Mouse (Mus musculus) liver, postnatal 0 days (tissue): ENCODE results near the gene Iars2. TPM values are rescaled to one million over a fixed set of nuclear protein-coding genes. Genes with fewer than 3 reads are reported as not detected.

Experiments
- ATAC-seq: fragments of 200-750 bp; cut with Nextera tagmentation; 2 replicates; pipeline ENCODE4 v1.8.0; 2017; ENCODE audit warnings: mild to moderate bottlenecking, moderate library complexity
- DNase-seq: peaks from one replicate; pipeline ENCODE4 v3.0.0-alpha.2; 2016
- H3K27ac ChIP-seq: fragments of 300-500 bp; sonication (generic); 2 replicates; pipeline ENCODE4 v1.5.1; 2014; ENCODE audit warnings: antibody characterized with exemption, moderate library complexity, mild to moderate bottlenecking, low read depth
- H3K27me3 ChIP-seq: fragments of 300-500 bp; sonication (generic); 2 replicates; pipeline ENCODE4 v1.6.1; 2014; ENCODE audit warnings: low read length, control low read depth, mixed read lengths; ENCODE audit not compliant: insufficient read depth
- H3K36me3 ChIP-seq: fragments of 300-500 bp; sonication (generic); replicated peaks from 2 replicates; pipeline ENCODE4 v1.6.1; 2014; ENCODE audit warnings: mild to moderate bottlenecking, control low read depth, low read length, moderate library complexity, mixed read lengths; ENCODE audit not compliant: insufficient read depth
- H3K4me1 ChIP-seq: fragments of 300-500 bp; sonication (generic); 2 replicates; pipeline ENCODE4 v1.6.1; 2014; ENCODE audit warnings: antibody characterized with exemption, mild to moderate bottlenecking, control low read depth; ENCODE audit not compliant: insufficient read depth
- H3K4me2 ChIP-seq: fragments of 300-500 bp; sonication (generic); 2 replicates; pipeline ENCODE4 v1.6.1; 2014; ENCODE audit warnings: low read depth, mild to moderate bottlenecking, low read length, moderate library complexity, mixed read lengths
- H3K4me3 ChIP-seq: fragments of 300-500 bp; sonication (generic); 2 replicates; pipeline ENCODE4 v1.5.1; 2014; ENCODE audit warnings: low read depth, low read length
- H3K9ac ChIP-seq: fragments of 300-500 bp; sonication (generic); replicated peaks from 2 replicates; pipeline ENCODE4 v1.6.1; 2014; ENCODE audit warnings: mild to moderate bottlenecking, moderate library complexity
- H3K9me3 ChIP-seq: fragments of 300-500 bp; sonication (generic); 2 replicates; pipeline ENCODE4 v1.6.1; 2016; ENCODE audit warnings: mild to moderate bottlenecking, control low read depth, low read length, mixed read lengths
- CTCF ChIP-seq: sonication (generic); IDR thresholded peaks from 2 replicates; pipeline ENCODE4 v1.5.1; 2016; ENCODE audit warnings: antibody characterized with exemption, low read depth
- EP300 ChIP-seq: IDR thresholded peaks from 2 replicates; pipeline ENCODE4 v1.6.1; 2016; ENCODE audit warnings: antibody characterized with exemption, low read depth, mild to moderate bottlenecking
- WGBS: fragments of 180-500 bp; shearing (Covaris S2); extraction: QIAGEN DNeasy Blood & Tissue Kit; methylation state at CpG from one replicate; pipeline ENCODE4 v1.1.7; 2014; ENCODE audit not compliant: insufficient replicate concordance; 5-methylcytosine and 5-hydroxymethylcytosine counted together
- polyA plus RNA-seq: library from polyadenylated mRNA; unstranded; fragments of >200 nt; fragmentation: Nextera tagmentation; extraction: Ambion mirVana; gene quantifications from 2 replicates; pipeline ENCODE4 v1.2.1, GENCODE M21; 2015

Gene Iars2
- polyA plus RNA-seq, 1 experiment from 2014 or later, result 15.3 TPM

DNA sequence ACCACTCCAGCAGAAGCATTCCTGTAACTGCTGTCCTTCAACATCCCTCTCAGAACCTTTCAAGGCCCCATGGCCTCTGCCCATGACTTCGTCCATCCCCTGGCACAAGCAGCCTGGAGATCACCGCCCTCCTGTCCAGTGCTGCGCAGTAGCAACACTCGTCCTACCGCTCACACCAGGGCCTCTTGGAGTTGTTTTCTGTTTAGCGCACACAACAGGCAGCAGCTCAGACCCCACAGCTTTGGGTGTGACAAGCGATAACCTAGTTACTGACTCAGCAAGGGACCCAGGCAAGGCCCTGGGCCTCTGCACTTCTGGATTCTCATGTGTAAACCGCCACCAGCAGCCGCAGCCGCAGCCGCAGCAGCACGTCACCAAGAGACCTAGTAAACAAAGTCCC lies 22.4 kb downstream of the Iars2 start:
- Histone ChIP-seq H3K36me3 (peaks cover 16% of the 10 kb centered on the region; the same call in 1 of the 2 replicates), H3K9me3 (no peaks in the 10 kb centered on the region), H3K27ac (no peak overlapping the region), H3K4me3 (no peak overlapping the region), H3K4me1 (no peaks in the 10 kb centered on the region), H3K4me2 (no peak overlapping the region), H3K27me3 (no peaks in the 10 kb centered on the region), H3K9ac (no peak overlapping the region)
- no peak for ATAC-seq
- DNase-seq, result no peak
- 91% methylated on average over 12 of the region's 12 CpGs for WGBS
- no peak for TF ChIP-seq CTCF
- no peak for TF ChIP-seq EP300

DNA sequence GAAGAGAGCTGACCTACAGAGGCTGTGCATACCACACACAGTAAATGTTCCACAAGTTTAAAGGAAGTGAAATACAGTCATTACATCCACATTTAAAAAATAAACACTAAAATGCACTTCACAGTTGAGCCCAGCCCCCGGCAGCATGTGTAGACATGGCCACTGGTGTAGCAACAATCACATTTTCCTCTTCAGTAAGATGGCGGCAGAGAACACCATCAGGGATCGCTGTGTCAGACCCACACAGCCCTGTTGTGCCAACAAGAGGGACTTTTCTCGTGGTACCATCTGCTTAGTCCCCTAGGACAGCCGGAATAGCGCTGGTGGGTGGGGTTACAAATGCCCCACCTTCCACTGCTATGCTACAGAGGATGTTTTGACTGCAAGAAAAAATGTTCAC lies 26.4 kb downstream of the Iars2 start:
- Histone ChIP-seq H3K9me3 (no peaks in the 10 kb centered on the region), H3K9ac (no peak overlapping the region), H3K4me2 (no peak overlapping the region), H3K4me1 (no peaks in the 10 kb centered on the region), H3K27ac (no peak overlapping the region), H3K36me3 (peaks cover 13% of the 10 kb centered on the region), H3K27me3 (no peaks in the 10 kb centered on the region), H3K4me3 (no peak overlapping the region)
- TF ChIP-seq CTCF, result no peak
- no peak for TF ChIP-seq EP300
- ATAC-seq (no peak), DNase-seq (no peak)
- 86% methylated on average over 6 of the region's 6 CpGs for WGBS

DNA sequence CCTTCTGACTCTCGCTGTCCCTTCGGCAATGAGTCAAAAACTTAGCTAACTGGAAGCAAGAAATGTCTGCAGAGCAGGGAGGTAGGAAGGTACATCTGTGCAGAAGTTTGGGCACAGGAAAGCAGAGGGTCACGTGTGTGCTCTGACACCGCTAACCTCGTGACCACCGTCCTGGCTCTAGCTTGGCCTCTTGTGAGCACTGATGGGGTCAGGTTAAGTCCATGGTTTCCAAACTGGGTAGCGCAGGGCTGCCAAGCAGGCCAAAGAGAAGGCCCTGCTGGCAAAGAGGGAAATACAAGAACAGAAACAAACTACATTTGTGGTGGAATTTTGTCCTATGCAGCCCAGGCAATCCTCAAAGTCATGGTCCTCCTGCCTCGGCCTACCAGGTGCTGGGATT lies 30.7 kb downstream of the Iars2 start:
- TF ChIP-seq CTCF, result no peak
- TF ChIP-seq EP300, result no peak
- DNase-seq, result no peak
- peaks cover 41% of the 10 kb centered on the region for H3K36me3 ChIP-seq

DNA sequence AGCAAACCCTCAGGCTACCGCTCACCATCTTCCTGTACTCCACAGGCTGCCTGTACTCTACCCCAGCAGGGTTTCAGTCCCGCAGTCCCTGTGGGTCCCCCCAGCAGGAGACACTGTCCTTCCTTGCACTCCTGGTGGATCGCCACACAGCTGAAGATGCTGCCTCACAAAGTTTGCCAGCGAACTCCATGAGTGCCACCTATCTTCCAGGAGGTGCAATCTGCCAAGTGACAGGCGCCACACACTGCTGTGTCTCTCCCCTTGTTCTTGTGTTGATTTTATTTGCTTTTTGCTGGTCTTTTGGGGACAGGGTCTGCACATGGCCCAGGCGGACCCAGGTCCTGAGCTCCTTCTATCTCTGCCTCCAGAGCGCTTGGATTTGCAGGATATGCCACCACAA lies 32.3 kb downstream of the Iars2 start:
- no peaks in the 10 kb centered on the region for H3K27me3 ChIP-seq
- H3K36me3 ChIP-seq, result peaks cover 39% of the 10 kb centered on the region
- H3K4me3 ChIP-seq, result no peak overlapping the region
- H3K9me3 ChIP-seq, result no peaks in the 10 kb centered on the region
- no peaks in the 10 kb centered on the region for H3K4me1 ChIP-seq
- H3K4me2 ChIP-seq, result no peak overlapping the region
- TF ChIP-seq CTCF (no peak), EP300 (no peak)
- DNase-seq, result no peak
- 85% methylated on average over 7 of the region's 7 CpGs for WGBS
- no peak overlapping the region for H3K9ac ChIP-seq
- no peak for ATAC-seq
- H3K27ac ChIP-seq, result no peak overlapping the region

More for the DNA sequence above, 30.7 kb downstream of the Iars2 start:
- Histone ChIP-seq H3K9me3 (no peaks in the 10 kb centered on the region), H3K27ac (no peak overlapping the region), H3K27me3 (no peaks in the 10 kb centered on the region), H3K9ac (no peak overlapping the region), H3K4me1 (no peaks in the 10 kb centered on the region), H3K4me3 (no peak overlapping the region), H3K4me2 (no peak overlapping the region)
- ATAC-seq, result no peak
- 86% methylated on average over 8 of the region's 8 CpGs for WGBS

DNA sequence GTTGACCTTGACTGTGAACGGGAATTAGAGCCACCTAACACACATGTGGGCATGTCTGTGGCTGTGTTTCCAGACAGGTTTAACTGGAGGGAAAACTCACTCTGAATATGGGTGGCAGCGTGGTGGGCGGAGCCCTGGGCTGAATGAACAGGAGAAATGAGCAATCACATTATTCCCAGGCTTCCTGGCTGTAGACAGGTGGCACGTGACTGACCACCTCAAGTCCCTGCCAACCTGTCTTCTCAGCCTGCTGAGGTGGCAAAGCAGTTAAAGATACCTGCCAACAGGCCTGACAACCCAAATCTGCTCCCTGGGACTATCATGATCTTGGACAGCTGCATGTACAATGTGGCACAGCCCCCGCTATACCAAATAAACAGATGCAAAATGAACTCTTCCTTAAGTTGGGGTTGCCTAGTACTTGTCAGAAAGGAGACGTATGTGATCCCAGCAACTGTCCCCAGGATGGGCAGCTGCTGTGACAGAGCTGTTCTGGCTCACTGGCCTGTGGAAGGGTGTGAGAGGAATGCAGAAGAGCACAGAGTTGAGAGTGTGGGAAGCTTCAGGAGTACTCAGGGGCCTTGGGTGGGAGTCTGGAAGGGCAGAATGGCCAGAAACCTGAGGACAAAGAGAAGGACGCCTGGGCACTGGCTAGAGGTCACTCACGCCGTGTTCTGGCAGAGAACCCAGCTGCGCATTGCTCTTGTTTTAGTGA lies 36.4 kb downstream of the Iars2 start:
- Histone ChIP-seq H3K36me3 (peaks cover 50% of the 10 kb centered on the region), H3K27ac (no peak overlapping the region), H3K9ac (no peak overlapping the region), H3K4me2 (no peak overlapping the region), H3K4me1 (no peaks in the 10 kb centered on the region), H3K9me3 (no peaks in the 10 kb centered on the region), H3K4me3 (no peak overlapping the region), H3K27me3 (no peaks in the 10 kb centered on the region)
- DNase-seq (no peak), ATAC-seq (no peak)
- 83% methylated on average over 10 of the region's 10 CpGs for WGBS
- TF ChIP-seq CTCF (no peak), EP300 (no peak)

DNA sequence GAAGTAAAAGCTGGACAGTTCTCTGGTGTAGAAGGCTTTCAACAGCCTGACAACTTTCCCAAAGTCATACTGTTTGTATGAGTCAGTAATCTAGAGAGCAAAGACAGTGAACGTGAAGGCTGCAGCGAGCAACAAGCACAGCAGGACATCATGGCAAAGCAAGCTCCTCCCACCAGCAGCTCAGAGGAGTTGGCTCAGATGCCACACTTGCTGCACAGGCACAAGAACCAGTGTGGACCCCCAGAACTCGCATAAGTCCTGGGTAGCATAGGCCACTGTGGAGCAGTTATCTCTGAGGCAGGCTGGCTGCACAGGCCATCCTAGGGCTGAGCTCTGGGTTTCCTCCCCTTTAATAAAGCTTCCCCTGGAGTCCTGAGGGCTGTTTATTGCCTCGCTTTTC lies 37.9 kb downstream of the Iars2 start:
- no peak overlapping the region for H3K27ac ChIP-seq
- H3K36me3 ChIP-seq, result peaks cover 50% of the 10 kb centered on the region
- WGBS, result 86% methylated on average over 4 of the region's 4 CpGs
- H3K4me2 ChIP-seq, result no peak overlapping the region
- H3K9ac ChIP-seq, result no peak overlapping the region
- H3K27me3 ChIP-seq, result no peaks in the 10 kb centered on the region
- TF ChIP-seq CTCF (no peak), EP300 (no peak)
- no peaks in the 10 kb centered on the region for H3K4me1 ChIP-seq
- no peak overlapping the region for H3K4me3 ChIP-seq
- H3K9me3 ChIP-seq, result no peaks in the 10 kb centered on the region
- no peak for DNase-seq
- no peak for ATAC-seq

DNA sequence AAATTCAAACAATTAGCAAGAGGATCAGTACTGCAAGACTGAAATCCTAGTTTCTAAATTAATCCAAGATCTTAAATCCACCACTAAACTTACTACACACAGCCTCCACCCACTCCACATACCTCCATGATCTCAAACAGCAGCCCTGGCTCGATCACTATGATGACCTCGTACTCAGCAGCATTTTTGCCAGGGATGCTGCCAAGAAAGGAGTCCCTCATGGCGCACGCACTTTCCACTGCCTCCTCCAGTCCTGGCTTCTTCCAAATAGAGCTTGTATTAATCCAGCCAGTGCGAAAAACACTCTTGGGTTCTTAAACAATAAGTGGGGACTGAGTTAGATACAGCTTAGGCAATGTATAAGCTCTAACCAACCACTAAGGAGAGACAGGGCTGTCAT lies 40.0 kb downstream of the Iars2 start:
- Histone ChIP-seq H3K27me3 (no peaks in the 10 kb centered on the region), H3K4me3 (no peak overlapping the region), H3K9me3 (no peaks in the 10 kb centered on the region), H3K9ac (no peak overlapping the region), H3K36me3 (peaks cover 50% of the 10 kb centered on the region), H3K27ac (no peak overlapping the region), H3K4me2 (no peak overlapping the region), H3K4me1 (no peaks in the 10 kb centered on the region)
- DNase-seq (no peak), ATAC-seq (no peak)
- 88% methylated on average over 5 of the region's 5 CpGs for WGBS
- TF ChIP-seq EP300, result no peak
- no peak for TF ChIP-seq CTCF
